In genomic region chrX:75873813-75874212, GRCm38 (mm10) we compare ENCODE assay signal across 8 mouse cellular contexts. TPM values are rescaled to one million over a fixed set of nuclear protein-coding genes. Genes with fewer than 3 reads are reported as not detected.
DNase-seq lines count a peak whose midpoint lies in the region; ATAC-seq and TF ChIP-seq lines count a peak whose summit lies in the region.

No protein-coding gene starts in this region.

- H3K9me3 ChIP-seq in intestine, embryonic 14.5 days (ENCODE audit: control insufficient read depth, low read length): no peaks in the 10 kb centered on the region

- H3K9ac ChIP-seq in intestine, embryonic 14.5 days (ENCODE audit: low read length): peak overlapping the region; percentile 38
- peak overlapping the region; percentile 59 for H3K9ac ChIP-seq in liver, adult 2 months (ENCODE audit: low read depth, low read length)

- no peak overlapping the region for H3ac ChIP-seq in myocyte (ENCODE audit: control insufficient read depth, insufficient read length)

- WGBS in intestine, embryonic 14.5 days: 10% methylated on average over 15 of the region's 15 CpGs
- WGBS in liver, adult 2 months: 1% methylated on average over 15 of the region's 15 CpGs

- no peaks in the 10 kb centered on the region for H3K4me1 ChIP-seq in intestine, embryonic 14.5 days (replicated peaks; ENCODE audit: control insufficient read depth, insufficient read depth, low read length)
- H3K4me1 ChIP-seq in liver, adult 2 months (ENCODE audit: control insufficient read depth, insufficient read depth, low read length): peaks cover 9% of the 10 kb centered on the region

- intact Hi-C loops in gastrocnemius, postnatal 14 days (cut with DNase I; ENCODE audit: low total_unique reads): no loop called here

- H3K27me3 ChIP-seq in intestine, embryonic 14.5 days (replicated peaks; ENCODE audit: control insufficient read depth, insufficient read depth, low read length): no peaks in the 10 kb centered on the region
- no peaks in the 10 kb centered on the region for H3K27me3 ChIP-seq in liver, adult 2 months (ENCODE audit: control insufficient read depth, insufficient read depth, low read length)
- no peaks in the 10 kb centered on the region for H3K27me3 ChIP-seq in myocyte (ENCODE audit: control insufficient read depth, insufficient read depth, insufficient read length)

- no peaks in the 10 kb centered on the region for H3K36me3 ChIP-seq in intestine, embryonic 14.5 days (ENCODE audit: control insufficient read depth, insufficient read depth, low read length)
- no peaks in the 10 kb centered on the region for H3K36me3 ChIP-seq in liver, adult 2 months (ENCODE audit: control insufficient read depth, insufficient read depth, low read length)
- no peaks in the 10 kb centered on the region for H3K36me3 ChIP-seq in myocyte (ENCODE audit: control insufficient read depth, insufficient read depth)

- H3K4me2 ChIP-seq in intestine, embryonic 14.5 days (ENCODE audit: low read length): peak overlapping the region; percentile 47
- peak overlapping the region; percentile 69 for H3K4me2 ChIP-seq in myocyte (ENCODE audit: low read depth)

- 0 out of 2 replicates have a peak overlapping the region, but pooled peaks have one; percentile 67 for H3K27ac ChIP-seq in intestine, embryonic 14.5 days (ENCODE audit: low read depth)
- H3K27ac ChIP-seq in liver, adult 2 months (replicated peaks; ENCODE audit: insufficient read depth, low read depth, low read length): peak overlapping the region; percentile 33; the same call in 1 of the 2 replicates

- H3K79me2 ChIP-seq in liver, adult 2 months (ENCODE audit: control insufficient read depth, insufficient read depth, low read length): peaks cover 3% of the 10 kb centered on the region; the same call in 1 of the 2 replicates
- peaks cover 51% of the 10 kb centered on the region for H3K79me2 ChIP-seq in myocyte (ENCODE audit: control insufficient read depth, insufficient read depth)

- ATAC-seq in intestine, embryonic 14.5 days (replicated peaks; ENCODE audit: low FRiP score, low TSS enrichment, low read depth): 0 out of 2 replicates have a peak, but pooled peaks have one; percentile 29

- TF ChIP-seq CTCF in liver, adult 2 months (IDR thresholded peaks at IDR 0.05; ENCODE audit: low read depth, low read length): peak; percentile 40

- no peak for TF ChIP-seq POLR2A in liver, adult 2 months (IDR thresholded peaks at IDR 0.05; ENCODE audit: extremely low read depth, insufficient read depth, low read length)
- no peak for TF ChIP-seq POLR2A in myocyte (IDR thresholded peaks at IDR 0.05; ENCODE audit: insufficient read length, low read depth)

- peak overlapping the region; percentile 46 for H3K4me3 ChIP-seq in intestine, embryonic 14.5 days (ENCODE audit: low read depth, low read length)
- peak overlapping the region; percentile 69 for H3K4me3 ChIP-seq in liver, adult 2 months (ENCODE audit: insufficient read depth, low read depth, low read length)
- H3K4me3 ChIP-seq in myocyte: peak overlapping the region; percentile 80

- DNase-seq in ovary, postnatal 10 days (ENCODE audit: low spot score): peak; percentile 3
- DNase-seq in ovary, adult 18-20 months (ENCODE audit: low spot score): no peak
- DNase-seq in cerebellum, postnatal 14 days: peak; percentile 24 to 27
- DNase-seq in gastrocnemius, postnatal 14 days: peak; percentile 42
- peak; percentile 64 for DNase-seq in intestine, embryonic 14.5 days (ENCODE audit: low spot score)
- DNase-seq in liver, adult 2 months (ENCODE audit: extremely low read depth, low read depth, low spot score): peak; percentile 46
- DNase-seq in T-cell, adult 2 months (ENCODE audit: low spot score): no peak

TF ChIP-seq in myocyte, 11 proteins besides CTCF, POLR2A, EP300 and RAD21:
- TF ChIP-seq MYOG (IDR thresholded peaks at IDR 0.05; ENCODE audit: control insufficient read depth in 1 of 3, insufficient read depth in 1 of 3, insufficient read length in 2 of 3, low read depth in 2 of 3): no peak
- no peak for TF ChIP-seq MYOD1 (IDR thresholded peaks at IDR 0.05; ENCODE audit: control insufficient read depth in 1 of 3, insufficient read length in 2 of 3, low read depth in 2 of 3)
- TF ChIP-seq TCF3 (IDR thresholded peaks at IDR 0.05; ENCODE audit: insufficient read length, low read depth): no peak
- no peak for TF ChIP-seq CEBPB (IDR thresholded peaks at IDR 0.05; ENCODE audit: insufficient read depth, poor library complexity, severe bottlenecking)
- TF ChIP-seq SRF (IDR thresholded peaks at IDR 0.05; ENCODE audit: control insufficient read depth, insufficient read length, low read depth): no peak
- TF ChIP-seq MAX (IDR thresholded peaks at IDR 0.05; ENCODE audit: low read depth): no peak
- TF ChIP-seq USF1 (IDR thresholded peaks at IDR 0.05; ENCODE audit: low read depth): no peak
- no peak for TF ChIP-seq POLR2AphosphoS2 (IDR thresholded peaks at IDR 0.05; ENCODE audit: insufficient read length, low read depth)
- TF ChIP-seq E2F4 (IDR thresholded peaks at IDR 0.05; ENCODE audit: insufficient read depth): no peak
- TF ChIP-seq REST (IDR thresholded peaks at IDR 0.05; ENCODE audit: insufficient read depth, insufficient read length): no peak
- TF ChIP-seq TCF12 (IDR thresholded peaks at IDR 0.05; ENCODE audit: insufficient read depth, poor library complexity, severe bottlenecking): no peak

RNA-seq across cellular contexts. Expression of gene Pls3, which starts 1.2 kb away (rescaled TPM):
- total RNA-seq in gastrocnemius, postnatal 14 days (2021): 10 to 100 TPM; 31.2 to 38.5 TPM
- polyA plus RNA-seq in intestine, embryonic 14.5 days (2014; fragmentation: Nextera tagmentation; extraction: Ambion mirVana): 71.0 and 83.1 TPM in 2 replicates
- 64.2 and 77.7 TPM in 2 replicates for total RNA-seq in liver, adult 2 months (2014; rRNA removed)
- 10.6 and 15.8 TPM in 2 replicates for polyA plus RNA-seq in liver, adult 2 months (2012; rRNA removed)
- 51.6 TPM for polyA plus RNA-seq in myocyte (2012; fragmentation: generic; extraction: Trizol)

Comparison
In these comparisons a context has a peak if more than half of its experiments do, and no peak if none do; other contexts are left out.
1. DNase-seq: peak in ovary, postnatal 10 days (single experiment), cerebellum, postnatal 14 days (2 of 2), gastrocnemius, postnatal 14 days (single experiment), intestine, embryonic 14.5 days (single experiment) and liver, adult 2 months (single experiment); none in ovary, adult 18-20 months (single experiment) and T-cell, adult 2 months (single experiment).
2. Peak in every context shown above with its lines, with median percentiles within 50 percentile points of each other: H3K4me3 ChIP-seq.